Mouse (Mus musculus) kidney, postnatal 25 days (tissue): Measurements from ENCODE around the gene Rap2b.

Source experiments
- DNase-seq, 2 experiments: peaks; one replicate each; pipeline ENCODE4 v3.0.0; 2021; ENCODE audit warnings: mixed read lengths in 2 of 2

Rap2b gene

DNA sequence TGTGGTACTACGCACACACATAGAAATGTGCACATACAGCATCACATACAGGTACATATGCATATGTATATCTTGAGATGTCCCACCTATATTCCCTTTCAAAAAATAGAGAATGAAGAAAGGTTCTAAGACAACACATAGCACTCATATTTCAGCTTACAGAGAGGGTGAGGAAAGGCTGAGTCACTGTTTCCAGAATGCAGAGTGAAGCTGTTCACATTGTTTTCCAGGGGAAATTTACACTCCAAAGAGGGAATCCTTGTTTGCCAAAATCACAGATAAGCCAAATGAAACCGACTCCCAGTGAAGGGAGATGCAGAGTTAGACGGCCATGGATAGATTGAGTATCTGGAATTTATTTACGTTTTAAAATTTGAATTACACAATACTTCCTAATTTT lies 30.1 kb downstream of the Rap2b start:
- no peak for DNase-seq

DNA sequence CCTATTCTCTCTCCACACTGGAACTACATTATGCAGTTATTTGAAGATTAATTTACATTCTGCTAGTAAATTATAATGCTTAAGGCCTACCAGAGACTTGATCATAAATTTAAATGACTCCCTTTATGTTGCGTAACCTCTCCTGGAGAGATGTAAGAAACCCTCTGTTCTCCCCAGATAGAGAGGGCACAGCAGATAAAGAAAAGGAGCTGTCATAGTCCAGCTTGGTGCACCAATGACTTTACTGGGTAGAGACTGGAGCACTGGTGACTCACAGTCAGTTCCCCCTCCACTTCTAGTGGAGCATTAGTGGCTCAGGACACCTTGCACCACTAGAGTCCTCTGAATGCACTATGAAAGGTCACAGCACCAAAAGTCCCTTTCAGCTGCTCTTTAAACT lies 31.4 kb downstream of the Rap2b start:
- DNase-seq, result no peak

GRCm38 (mm10) chr3:61393520-61393919 lies 32.1 kb downstream of the Rap2b start:
- DNase-seq, result no peak

GRCm38 (mm10) chr3:61395382-61395781 lies 33.9 kb downstream of the Rap2b start:
- DNase-seq, result no peak

GRCm38 (mm10) chr3:61396728-61397127 lies 35.3 kb downstream of the Rap2b start:
- no peak for DNase-seq

DNA sequence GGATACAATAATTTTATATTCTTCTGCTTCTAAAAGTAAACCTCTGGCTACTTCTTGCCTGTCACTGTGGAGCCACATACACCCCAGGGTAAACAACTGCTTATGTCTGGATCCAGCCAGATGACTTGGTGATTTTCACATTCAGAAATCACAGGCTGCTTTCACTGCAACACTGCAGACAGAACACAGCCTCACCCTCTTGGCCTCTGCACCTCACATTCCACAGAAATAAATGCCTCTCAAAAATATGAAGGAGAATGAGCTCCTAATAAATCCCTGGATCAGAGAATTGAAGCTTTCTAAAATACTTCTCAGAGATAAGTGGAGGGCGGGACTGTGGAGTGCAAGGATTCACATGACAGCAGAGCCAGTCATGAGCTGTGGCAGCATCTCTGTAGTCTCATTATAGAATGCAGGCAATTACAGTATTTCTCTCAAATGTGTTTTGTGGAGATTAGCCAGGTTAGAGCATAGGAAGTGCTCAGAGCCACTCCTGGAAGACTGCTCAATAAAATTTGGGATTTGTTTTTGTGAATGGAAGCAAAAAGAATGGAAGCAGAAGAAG lies 39.5 kb downstream of the Rap2b start:
- DNase-seq, result no peak

DNA sequence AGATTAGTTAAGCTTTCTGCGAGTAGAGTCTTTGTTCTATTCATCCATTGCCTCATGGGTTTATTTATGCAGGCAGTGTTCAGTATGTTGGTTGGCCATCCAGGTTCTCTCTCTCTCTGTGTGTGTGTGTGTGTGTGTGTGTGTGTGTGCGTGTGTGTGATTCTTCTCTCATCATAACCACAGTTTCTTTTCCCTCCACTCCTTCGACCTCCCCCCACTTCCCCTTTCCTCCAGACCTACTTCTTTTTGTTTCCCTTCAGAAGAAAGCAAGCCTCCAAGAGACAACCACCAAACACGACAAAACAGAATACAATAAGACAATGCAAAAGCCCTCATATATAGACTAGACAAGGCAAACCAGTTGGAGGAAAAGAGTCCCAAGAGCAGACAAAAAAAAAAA lies 45.5 kb downstream of the Rap2b start:
- DNase-seq, result no peak

DNA sequence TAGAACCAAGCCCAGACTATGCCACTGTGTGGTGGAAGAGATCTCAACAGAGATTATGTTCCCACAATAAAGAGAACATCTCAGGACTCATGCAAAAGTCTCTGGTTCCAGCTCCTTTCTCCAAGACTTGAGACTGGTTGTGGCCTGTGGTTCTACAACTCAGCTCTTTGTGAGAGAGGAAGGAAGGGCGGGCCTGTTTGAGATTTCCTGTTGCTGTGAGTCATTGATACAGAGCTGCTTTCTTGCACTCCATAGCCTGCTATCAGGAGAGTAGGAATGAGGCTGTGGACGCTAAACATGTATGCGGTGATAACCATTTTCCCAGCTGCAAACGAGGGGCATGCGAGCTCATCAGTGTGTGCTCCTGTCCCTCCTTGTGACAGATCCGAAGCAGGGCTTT lies 48.2 kb downstream of the Rap2b start:
- peak in 1 of 2 experiments; percentile 2 for DNase-seq

GRCm38 (mm10) chr3:61415883-61416282 lies 54.4 kb downstream of the Rap2b start:
- DNase-seq, result no peak
